Mouse (Mus musculus) erythroblast, adult 5-6 weeks (primary cell): ENCODE data around the gene Gria4. TPM values are rescaled to one million over a fixed set of nuclear protein-coding genes. Genes with fewer than 3 reads are reported as not detected.
"Not testable (repeated sequence)": the region's sequence is repeated elsewhere in the genome, so short reads cannot be mapped to it uniquely, and the experiment has no call there.

Source experiments
- ATAC-seq: replicated peaks from 2 replicates; pipeline ENCODE4 v1.8.0; 2016; ENCODE audit warnings: moderate number of reproducible peaks, mild to moderate bottlenecking, moderate TSS enrichment, inconsistent platforms; ENCODE audit not compliant: poor library complexity, low FRiP score, severe bottlenecking
- total RNA-seq, 2 experiments: library from RNA; stranded (forward) in 1 of 2; stranded (reverse) in 1 of 2; fragments of 150-400 nt in 1 of 2; fragments of 200-764, 138-1000 nt in 1 of 2; gene quantifications; 2 replicates each; pipeline versions ENCODE4 v1.2.3 to v1.2.4; 2015 to 2017; ENCODE audit warnings: low replicate concordance in 2 of 2

Gria4 gene
- total RNA-seq (2015; ENCODE audit: low replicate concordance) = not detected in 2 replicates
- total RNA-seq (2017; ENCODE audit: low replicate concordance) = not detected in 2 replicates

DNA sequence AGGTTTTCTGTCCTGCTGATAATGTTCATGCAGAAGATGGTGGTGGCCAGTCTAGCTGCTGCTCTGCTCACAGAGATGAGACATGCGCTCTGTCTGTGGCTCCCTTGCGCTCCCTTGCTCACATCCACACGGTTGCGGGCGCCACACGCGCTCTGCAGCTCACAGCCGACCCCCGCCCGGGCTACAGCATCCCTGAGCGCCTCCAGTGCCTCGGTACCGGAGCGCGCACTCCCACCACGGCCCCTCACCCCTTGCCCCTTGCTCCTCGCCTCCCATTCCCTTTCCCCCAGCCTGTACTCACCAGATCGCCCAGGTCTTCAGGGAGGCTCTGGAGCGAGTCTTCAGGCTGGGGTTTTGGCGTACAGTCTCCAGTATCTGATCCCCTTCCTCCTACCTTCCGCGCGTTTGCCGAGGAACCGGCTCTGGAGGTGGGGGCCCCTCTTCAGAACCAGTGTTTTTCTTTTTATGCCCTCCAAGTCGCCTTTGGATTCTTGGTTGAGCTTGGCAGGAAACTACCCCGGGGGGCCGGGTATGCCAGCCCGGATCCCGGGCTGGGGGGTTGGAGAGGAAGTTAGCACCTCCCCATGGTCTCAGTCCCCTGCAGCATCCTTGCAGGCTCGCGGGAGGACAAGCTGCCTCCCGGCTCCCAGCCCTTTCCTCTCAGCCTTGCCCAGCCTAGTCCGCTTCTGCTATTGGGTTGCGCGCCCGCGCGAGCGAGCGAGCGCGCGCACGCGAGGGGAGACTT lies at the start of gene Gria4:
Gene Gria4, minus strand, starts transcription at position 691 of the 745 bp plus-strand sequence.
- no peak for ATAC-seq

DNA sequence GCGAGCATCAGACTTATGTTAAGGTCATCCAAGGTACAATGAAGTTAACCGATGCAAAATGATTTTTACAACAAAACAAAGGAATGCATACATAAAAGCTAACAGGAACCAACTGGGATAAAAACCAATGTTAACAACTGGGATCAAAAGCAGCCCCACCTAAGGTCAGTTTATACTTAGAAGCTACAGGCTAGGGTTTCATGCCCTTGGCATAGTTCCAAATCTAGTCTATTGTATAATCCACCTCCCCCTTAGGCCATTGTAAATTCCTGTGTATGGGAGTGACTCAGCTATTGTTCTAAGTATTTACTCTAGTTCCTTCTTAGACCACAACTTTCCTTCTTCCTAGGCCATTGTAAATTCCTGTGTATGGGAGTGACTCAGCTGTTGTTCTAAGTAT lies 14.9 kb upstream of the Gria4 start:
- ATAC-seq = not testable (repeated sequence)

DNA sequence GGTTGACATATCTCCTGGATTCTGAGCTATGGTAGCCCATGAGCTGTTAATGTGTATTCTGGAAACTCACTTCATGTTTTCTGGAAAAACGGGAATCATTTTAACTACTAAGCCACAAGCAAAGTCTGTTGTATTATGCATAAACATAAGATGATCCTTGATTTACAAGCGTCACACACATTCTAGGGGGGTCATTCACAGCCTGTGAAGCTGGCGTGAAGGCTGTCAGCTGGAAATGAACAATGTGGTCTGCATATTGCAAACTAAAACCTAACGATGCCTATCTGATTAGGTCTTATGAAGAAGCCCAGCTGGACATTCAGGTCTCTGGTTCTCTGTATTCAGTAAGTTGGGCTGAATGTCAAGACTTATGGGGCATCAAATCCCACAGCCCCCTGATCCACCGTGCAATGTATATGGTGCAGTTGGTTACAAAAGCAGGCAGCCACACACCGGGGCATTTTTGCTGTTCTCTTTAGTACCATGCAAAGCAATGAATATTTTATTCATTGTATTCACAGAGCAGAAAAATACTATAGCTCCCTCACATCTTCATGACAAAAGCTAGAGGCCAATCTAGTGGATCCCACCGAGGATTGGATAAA lies 7.2 kb upstream of the Gria4 start:
- no peak for ATAC-seq

DNA sequence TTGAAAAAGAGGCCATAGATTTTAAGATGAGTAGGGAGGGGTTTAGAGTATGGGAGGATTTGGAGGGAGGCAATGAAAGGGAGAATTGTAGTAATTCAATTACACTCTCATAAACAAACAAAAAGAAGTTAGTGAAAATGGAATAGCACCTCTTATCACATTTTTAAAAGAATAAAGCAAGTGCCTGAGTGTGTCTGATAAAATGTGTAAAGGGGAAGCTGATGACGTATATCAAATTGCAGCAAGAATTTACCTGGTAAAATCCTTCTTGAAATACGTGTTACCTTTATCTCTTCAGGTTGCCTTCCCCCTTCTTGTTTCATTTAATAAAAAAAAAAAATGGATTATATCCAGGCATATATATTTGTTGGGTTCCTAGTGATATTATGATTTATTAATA lies 1.4 kb upstream of the Gria4 start:
- no peak for ATAC-seq

DNA sequence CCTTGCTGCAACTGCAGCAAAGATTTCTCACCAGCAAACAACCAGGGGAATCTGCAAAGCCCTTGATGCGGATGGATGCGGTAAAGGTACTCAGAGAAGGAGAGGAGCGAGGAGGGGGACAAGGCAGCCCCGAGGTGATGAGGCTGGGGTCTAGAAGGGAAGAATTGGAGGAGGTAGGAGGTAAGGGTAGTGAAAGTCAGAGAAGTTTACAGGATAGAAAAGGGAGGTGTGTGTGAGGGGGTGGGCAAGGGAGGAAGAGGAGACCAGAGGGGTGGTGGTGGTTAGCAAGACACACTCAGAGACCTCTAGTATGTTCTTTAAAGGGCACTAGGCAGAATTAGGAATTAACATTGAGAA lies 233 bp upstream of the Gria4 start:
- no peak for ATAC-seq

DNA sequence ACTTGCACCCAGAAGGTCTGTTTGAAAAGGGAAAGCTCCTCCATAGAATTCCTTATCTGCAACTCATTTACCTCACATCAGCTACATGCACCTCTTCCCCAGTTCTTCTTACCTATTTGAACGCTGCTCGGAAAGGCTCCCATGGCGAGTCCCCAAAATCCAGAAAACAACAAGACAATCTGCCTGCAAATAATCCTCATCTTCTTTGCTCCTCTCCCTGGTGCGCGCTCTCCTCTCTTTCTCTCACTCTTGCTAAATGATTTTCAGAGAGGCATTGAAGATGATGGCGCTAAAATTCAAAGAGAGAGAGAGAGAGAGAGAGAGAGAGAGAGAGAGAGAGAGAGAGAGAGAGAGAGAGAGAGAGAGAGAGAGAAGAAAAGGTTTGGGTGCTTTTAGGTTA lies 959 bp downstream of the Gria4 start:
- no peak for ATAC-seq

DNA sequence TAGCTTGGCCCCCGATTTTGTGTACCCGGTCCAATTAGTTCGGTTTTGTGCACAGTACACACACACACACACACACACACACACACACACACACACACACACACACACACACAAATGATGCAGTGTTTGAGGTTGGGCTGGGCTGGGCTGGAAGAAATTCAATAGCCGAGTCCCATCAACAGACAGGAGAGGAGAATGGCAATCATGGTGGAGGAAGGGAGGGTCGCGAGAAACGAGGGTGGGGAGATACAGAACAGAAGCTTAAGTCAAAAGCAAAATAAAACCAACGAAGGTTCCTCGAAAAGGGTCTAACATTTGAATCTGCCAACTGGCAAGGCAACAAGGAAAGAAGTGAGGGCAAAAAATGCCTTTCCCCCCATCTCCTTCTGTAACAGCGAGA lies 1.6 kb downstream of the Gria4 start:
- ATAC-seq = no peak

DNA sequence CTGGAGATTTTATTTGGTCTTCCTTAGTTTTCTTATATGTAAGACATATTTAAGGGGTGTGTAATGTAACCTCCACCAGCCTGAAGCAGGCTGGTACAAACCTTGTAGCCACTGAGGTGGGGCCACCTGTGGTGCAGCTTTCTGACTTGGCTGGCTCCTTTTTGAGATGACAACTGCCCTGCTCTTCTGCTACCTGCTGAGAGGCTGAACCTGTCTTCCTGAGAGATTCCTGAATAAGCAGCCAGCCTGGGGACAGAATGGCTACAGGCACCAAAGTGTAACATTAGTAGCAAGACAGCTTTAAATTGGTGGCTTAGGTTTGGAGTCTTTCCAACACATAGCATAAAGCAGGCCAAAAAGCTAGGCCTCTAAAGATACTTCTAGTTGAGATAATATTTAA lies 46.6 kb downstream of the Gria4 start:
- ATAC-seq = not testable (repeated sequence)

DNA sequence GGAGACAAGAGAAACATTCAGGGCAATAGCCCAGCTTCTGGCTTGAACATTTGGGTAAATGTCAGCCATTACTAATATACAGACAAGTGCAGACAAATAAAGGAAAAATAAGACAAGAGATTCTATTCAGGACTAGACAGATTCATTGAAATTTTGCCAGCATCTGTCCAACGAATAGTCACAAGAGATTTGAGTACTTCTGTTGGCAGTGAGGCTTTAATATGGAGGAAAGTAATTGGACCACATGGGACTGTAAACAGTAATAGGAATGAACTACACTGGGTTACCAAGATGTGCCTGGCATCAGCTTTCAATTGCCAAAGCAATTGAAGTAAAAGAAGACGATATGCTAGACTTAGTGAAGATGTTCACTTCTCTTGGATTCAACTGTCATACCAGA lies 81.9 kb downstream of the Gria4 start:
- no peak for ATAC-seq

DNA sequence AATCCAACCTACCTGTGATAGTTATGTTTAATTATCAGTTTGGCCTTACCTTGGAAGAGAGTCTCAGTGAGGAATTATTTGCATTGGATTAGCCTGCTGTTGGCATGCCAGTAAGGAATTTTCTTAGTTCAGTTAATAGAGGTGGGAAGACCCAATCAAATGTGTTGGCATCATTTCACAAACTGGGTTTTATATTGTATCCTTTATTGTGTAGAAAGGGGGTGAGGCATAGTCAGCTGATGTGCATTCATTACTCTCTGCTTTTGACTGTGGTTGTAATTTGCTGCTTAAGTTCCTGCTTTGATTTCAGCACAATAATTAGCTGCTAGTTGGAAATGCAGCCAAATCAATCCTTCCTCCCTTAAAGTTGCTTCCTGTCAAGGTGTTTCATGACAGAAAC lies 83.7 kb downstream of the Gria4 start:
- ATAC-seq = no peak

DNA sequence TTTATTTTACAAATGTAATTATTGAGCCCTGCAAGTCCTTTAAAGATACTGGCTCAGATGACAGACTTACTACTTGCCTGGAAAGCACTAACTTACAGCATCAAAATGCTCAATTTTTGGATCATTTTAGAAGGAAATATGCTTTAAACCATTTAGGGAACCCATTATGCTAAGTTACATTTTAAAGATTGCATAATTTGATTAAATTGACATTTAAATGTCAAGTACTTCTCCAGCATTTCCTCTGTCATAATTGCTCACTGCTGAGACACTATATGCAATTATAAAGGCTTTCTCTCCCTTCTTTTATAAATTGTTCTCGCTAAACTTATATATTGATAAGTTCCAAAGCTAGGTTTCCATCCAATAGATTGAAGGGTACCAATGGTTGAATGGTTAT lies 108.9 kb downstream of the Gria4 start:
- no peak for ATAC-seq

DNA sequence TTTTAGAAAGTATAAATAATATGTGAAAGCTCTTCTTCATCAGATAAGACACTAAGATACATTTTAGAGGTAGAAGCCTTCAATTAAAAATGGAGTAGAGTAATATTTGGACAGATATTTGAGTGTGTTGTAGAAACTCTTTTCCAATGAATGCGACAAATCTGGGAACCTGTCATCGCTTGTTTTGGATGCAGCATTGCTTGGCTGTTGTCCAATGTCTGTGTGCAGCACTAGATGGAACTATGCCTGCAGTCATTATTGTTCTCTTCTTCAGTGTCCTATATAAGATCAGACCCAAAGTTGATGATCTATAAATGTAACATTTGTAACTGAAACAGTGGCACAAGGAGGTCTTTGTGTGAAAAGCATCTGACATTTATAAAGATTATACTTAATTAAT lies 115.8 kb downstream of the Gria4 start:
- ATAC-seq = no peak

DNA sequence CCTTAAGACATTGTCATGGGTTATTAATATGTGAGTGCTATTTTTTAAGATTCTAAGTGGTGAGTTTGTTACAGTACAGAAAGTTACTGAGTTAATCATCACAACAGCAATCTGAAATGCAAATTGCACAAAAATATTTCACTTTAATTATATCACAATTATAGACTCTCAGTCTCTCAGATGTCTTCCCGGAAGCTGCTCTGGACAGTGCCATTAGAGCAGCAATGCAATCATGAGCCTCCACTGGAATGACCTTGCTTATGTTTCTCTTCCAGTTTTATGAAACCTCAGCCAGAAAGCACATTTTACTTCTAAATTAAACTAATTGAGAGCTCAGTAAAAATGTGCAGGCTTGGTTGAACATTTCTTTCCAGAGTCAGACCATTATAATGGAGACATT lies 116.9 kb downstream of the Gria4 start:
- ATAC-seq = no peak

DNA sequence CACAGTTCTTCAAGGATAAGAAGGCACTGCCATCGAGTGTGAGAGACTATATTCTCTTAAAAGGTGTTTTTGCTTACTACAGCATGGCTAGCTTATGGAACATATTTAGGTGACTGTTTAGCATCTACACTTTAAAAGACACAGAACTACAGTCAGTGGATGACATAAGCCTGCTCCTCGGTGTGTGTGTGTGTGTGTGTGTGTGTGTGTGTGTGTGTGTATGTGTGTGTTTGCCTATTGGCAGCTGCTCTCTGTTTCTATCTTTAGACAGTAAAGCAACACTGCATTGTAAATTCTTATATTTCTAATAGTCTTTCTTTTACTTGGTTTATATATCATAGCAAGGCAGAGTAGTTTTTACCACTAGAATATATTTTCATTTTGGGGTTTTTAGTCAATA lies 130.3 kb downstream of the Gria4 start:
- no peak for ATAC-seq

DNA sequence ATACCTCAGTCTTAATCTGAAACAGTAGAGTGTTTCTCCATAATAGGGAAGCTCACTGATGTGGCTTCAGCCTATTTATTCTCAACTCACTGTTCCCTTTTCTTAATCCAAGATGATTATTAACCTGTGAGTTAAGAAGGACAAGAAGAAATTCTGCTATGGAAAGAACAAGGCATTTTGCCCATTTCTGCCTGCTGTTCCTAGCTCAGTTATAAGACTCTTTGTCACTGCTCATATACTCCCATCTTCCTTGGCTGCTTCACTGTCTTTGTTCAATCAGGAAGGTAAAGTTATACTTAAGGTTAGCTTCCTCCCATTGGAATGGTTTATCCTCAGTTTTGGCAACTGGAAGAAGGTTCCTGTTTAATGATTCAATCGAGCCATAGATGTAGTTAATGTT lies 133.6 kb downstream of the Gria4 start:
- no peak for ATAC-seq

DNA sequence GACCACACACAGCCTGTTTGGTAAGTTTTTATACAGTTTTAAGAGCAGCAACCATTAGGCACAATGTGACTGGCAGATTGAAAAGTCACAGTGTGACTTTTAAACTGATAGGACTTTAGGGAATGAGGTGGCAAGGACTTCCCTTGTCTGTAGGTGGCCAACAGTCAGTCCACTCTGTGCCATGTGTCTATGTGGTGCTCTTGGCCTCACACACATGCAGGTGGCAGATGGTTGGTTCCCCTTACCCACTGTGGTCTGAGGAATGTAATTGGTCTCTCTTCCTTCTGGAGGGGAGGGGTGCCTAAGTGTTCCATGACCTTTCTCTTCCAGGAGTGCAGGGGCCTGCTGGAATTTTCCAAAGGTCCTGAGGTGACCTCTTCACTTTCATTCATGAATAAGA lies 137.1 kb downstream of the Gria4 start:
- ATAC-seq = no peak

DNA sequence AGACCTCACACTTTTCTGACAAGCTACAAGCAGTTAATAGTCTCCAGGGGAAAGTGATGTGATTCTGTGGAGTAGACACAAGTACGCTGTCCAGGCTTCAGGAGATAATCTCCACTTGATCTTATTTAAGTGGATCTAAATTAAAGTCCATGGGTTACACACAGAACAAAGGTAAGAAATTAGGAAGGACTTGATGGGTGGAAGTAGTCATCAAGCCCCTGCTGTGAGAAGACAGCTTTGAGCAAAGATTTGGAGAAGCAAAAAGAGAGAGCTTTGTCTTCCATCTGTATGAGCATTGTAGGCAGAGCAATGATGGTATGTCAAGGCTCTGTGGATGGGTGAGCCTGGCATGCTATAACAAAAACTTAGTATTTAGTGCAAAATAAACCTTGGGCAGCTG lies 141.7 kb downstream of the Gria4 start:
- ATAC-seq = no peak

DNA sequence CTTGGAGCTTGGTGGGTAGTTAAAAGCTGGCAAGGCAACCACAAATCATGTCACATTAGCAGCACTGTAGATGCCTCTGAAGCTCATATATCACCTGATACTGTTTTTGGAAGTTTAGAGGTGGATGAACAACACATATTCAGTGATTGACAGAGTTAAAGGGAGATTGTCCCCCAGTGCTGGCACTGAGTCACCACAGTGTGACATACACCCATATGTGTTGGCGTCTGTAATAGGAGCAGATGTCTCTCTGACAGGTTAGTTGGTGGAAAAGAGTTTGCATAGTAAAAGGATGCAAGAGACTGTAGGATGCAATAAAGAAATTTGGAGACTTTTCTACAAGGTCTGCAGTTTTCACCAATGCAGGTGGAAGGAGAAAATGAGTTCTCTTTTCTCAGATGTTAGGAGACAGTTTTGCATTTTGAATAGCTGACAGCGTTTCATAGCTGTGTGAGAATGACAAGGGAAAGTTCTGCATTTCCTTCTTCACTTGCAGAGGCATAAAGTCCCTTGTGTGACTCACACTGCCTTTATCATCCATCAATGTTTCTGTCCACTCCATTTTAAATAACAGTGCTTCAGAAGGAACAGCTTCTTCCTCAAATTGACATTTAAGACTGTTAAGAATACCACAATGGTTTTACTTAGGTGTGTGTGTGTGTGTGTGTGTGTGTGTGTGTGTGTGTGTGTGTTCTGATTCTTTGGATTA lies 156.7 kb downstream of the Gria4 start:
- no peak for ATAC-seq

DNA sequence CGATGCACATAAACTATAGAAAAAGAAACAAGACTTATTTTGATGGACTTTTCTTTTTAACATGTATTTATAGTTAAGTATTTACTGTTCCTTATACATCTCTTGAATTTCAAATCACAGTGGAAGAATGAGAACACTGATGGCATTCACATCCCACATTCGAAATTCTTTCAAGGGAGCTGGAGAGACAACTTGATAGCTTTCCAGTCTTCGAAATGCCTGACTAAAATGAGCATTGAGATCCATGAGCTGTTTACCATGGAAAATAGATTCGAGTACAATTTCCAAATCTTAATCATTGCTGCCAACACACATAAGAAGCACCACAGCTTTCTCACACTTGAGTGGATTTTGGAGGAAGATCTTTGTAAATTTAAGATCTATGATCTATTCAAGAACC lies 164.1 kb downstream of the Gria4 start:
- no peak for ATAC-seq

DNA sequence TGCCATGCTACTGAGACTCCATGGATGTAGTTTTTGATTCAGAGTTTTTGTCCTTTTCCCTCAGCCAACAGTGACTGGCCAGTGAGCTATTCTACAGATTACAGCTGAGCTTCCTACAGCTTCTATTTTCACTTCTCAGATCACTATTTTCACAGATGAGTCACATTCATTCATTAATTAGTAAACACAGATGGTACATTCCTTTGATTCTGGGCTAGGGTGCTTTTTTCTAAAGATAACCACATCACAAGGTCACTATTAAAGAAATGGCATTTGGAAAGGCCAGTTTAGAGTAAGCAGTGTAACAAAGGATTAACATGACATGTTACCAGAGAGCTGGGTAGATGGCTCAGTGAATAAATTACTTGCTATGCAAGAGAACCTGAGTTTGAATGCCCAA lies 180.7 kb downstream of the Gria4 start:
- ATAC-seq = no peak

DNA sequence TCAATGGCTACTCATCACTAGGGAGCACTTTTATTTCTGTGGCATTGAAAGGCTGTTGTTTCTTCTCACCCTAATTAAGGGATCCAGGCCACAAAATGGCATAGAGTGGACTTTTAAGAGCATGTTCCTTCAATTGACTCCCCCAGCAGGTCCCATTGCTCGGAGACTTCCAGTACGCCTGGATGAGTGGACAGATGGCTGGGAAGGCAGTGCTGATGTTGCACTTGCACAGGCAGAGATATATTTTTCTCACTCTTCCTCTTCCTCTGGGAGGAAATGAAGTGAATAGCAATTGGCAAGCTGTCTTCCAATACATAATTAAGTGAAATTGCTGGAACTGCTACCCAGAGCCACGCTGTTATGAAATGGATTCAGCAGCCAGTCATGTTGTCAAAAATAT lies 190.7 kb downstream of the Gria4 start:
- no peak for ATAC-seq
